Mouse (Mus musculus) intestine, postnatal 0 days (tissue): ENCODE data around the gene Pdia6. TPM values are rescaled to one million over a fixed set of nuclear protein-coding genes. Genes with fewer than 3 reads are reported as not detected.

Experiments
- ATAC-seq: fragments of 200-750 bp; cut with Nextera tagmentation; 2 replicates; pipeline ENCODE4 v1.8.0; 2017; ENCODE audit warnings: mild to moderate bottlenecking, moderate TSS enrichment, moderate library complexity
- H3K27ac ChIP-seq: fragments of 300-500 bp; sonication (generic); 2 replicates; pipeline ENCODE4 v1.5.1; 2014; ENCODE audit warnings: mild to moderate bottlenecking, low read depth, low read length, moderate library complexity
- H3K27me3 ChIP-seq: fragments of 300-500 bp; sonication (generic); replicated peaks from 2 replicates; pipeline ENCODE4 v1.6.1; 2014; ENCODE audit warnings: low read length, mixed read lengths; ENCODE audit not compliant: control insufficient read depth, insufficient read depth
- H3K36me3 ChIP-seq: fragments of 300-500 bp; sonication (generic); 2 replicates; pipeline ENCODE4 v1.6.1; 2014; ENCODE audit warnings: mild to moderate bottlenecking, moderate library complexity; ENCODE audit not compliant: control insufficient read depth, insufficient read depth
- H3K4me1 ChIP-seq: fragments of 300-500 bp; sonication (generic); replicated peaks from 2 replicates; pipeline ENCODE4 v1.6.1; 2014; ENCODE audit warnings: antibody characterized with exemption, low read length, mixed read lengths; ENCODE audit not compliant: control insufficient read depth, insufficient read depth
- H3K4me2 ChIP-seq: fragments of 300-500 bp; sonication (generic); replicated peaks from 2 replicates; pipeline ENCODE4 v1.6.1; 2014; ENCODE audit warnings: low read depth, mild to moderate bottlenecking, moderate library complexity
- H3K4me3 ChIP-seq: fragments of 300-500 bp; sonication (generic); 2 replicates; pipeline ENCODE4 v1.5.1; 2014; ENCODE audit warnings: low read depth, low read length
- H3K9ac ChIP-seq: fragments of 300-500 bp; sonication (generic); 2 replicates; pipeline ENCODE4 v1.6.1; 2014; ENCODE audit warnings: mild to moderate bottlenecking, low read depth, low read length
- H3K9me3 ChIP-seq: fragments of 300-500 bp; sonication (generic); 2 replicates; pipeline ENCODE4 v1.6.1; 2016; ENCODE audit warnings: mixed run types; ENCODE audit not compliant: control insufficient read depth
- CTCF ChIP-seq: sonication (generic); IDR thresholded peaks from 2 replicates; pipeline ENCODE4 v1.5.1; 2016; ENCODE audit warnings: low read depth, mild to moderate bottlenecking, control low read depth, antibody characterized with exemption, moderate library complexity
- WGBS: fragments of 180-500 bp; shearing (Covaris S2); extraction: QIAGEN DNeasy Blood & Tissue Kit; methylation state at CpG from one replicate; pipeline ENCODE4 v1.1.7; 2014; 5-methylcytosine and 5-hydroxymethylcytosine counted together
- polyA plus RNA-seq: library from polyadenylated mRNA; unstranded; fragments of >200 nt; fragmentation: Nextera tagmentation; extraction: Ambion mirVana; gene quantifications from 2 replicates; pipeline ENCODE4 v1.2.1, GENCODE M21; 2015

The Pdia6 gene
- polyA plus RNA-seq, 1 experiment from 2014 or later = 184 TPM

DNA sequence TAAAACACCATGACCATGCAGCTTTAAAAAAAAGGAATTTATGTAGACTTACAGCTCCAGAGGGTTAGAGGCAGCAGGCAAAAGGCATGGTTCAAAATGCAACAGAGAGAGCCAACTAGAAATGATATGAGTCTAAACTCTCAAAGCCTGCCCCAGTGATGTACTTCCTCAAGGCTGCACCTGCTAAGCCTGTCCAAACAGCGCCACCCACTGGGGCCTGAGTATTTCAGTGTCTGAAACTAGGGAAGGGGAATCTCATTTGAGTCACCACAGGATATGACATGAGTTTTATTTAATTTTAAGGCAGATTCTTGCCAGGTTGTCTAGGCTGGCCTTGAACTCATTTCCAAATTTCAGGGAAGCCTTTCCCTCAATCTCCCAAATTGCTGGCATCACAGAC, 4.9 kb downstream of the Pdia6 start:
- Histone ChIP-seq H3K4me2 (no peak overlapping the region), H3K27me3 (no peaks in the 10 kb centered on the region), H3K27ac (no peak overlapping the region), H3K4me1 (no peaks in the 10 kb centered on the region), H3K4me3 (no peak overlapping the region), H3K9ac (no peak overlapping the region), H3K9me3 (no peaks in the 10 kb centered on the region), H3K36me3 (peaks cover 46% of the 10 kb centered on the region)
- 57% methylated on average over 1 of the region's 1 CpGs for WGBS
- peak; percentile 69 for TF ChIP-seq CTCF
- ATAC-seq = no peak

DNA sequence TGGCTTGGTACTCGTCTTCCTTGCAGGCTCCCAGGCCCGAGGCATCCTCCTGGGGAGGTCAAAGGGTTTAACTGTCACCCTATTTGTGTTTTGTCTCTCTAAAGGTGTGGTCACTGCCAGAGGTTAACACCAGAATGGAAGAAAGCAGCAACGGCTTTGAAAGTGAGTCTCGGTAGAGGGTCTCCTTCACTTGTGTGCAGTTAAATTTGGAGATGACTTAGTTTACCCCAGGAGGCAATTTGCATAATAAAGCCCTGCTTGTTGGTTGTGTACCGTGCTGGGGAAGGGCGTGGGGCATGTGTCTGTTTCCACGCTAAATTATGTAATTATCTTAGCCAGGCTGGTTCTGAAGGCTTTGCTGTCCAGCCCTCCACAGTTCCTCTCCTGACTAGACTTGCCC, 7.5 kb downstream of the Pdia6 start:
- TF ChIP-seq CTCF = no peak
- Histone ChIP-seq H3K27ac (no peak overlapping the region), H3K36me3 (peaks cover 72% of the 10 kb centered on the region), H3K4me2 (no peak overlapping the region), H3K27me3 (no peaks in the 10 kb centered on the region), H3K9ac (no peak overlapping the region), H3K4me1 (no peaks in the 10 kb centered on the region), H3K4me3 (no peak overlapping the region), H3K9me3 (no peaks in the 10 kb centered on the region)
- ATAC-seq = no peak
- 81% methylated on average over 7 of the region's 7 CpGs for WGBS

DNA sequence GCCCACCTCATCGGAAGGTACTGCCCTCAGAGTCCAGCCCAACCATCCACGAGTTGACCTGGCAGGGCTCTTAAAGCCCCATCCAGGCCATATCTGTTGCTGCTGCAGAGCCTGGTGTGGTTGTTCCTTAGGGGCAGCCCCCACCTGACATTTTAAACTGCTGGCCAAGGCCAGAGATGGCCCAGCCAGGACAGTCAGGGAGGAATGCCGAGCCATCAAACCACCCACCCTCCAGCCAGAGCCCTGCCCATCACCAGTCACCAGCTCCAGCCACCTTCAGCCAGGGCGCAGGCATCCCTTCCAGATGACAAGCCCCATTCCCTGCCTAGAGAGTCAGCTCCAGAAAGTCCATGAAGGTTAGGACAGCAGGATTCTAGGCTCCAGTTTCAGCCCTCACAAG, 22.2 kb downstream of the Pdia6 start:
- 73% methylated on average over 4 of the region's 4 CpGs for WGBS
- Histone ChIP-seq H3K4me1 (no peaks in the 10 kb centered on the region), H3K4me3 (no peak overlapping the region), H3K27me3 (no peaks in the 10 kb centered on the region), H3K4me2 (no peak overlapping the region), H3K9ac (no peak overlapping the region), H3K27ac (no peak overlapping the region), H3K9me3 (no peaks in the 10 kb centered on the region), H3K36me3 (peaks cover 20% of the 10 kb centered on the region)
- no peak for ATAC-seq
- no peak for TF ChIP-seq CTCF

DNA sequence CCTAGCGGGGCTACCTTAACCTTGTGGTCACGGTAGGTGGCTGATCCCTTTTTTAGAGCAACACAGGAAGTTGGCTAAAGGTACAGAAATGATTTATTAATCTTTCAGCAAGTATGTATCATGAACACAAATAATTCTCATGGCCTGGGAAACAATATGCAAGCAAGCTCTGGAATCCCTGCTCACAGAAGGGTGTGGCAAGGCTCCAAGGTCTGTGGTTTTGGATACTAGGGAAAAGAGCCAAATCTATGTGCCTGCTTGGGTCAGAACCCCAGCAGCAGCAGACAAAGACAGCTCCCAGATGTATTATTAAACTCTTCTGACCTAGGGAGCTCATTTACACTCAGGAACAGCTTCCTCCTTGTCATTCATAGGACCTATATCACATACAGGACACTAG, 22.7 kb downstream of the Pdia6 start:
- no peak for TF ChIP-seq CTCF
- WGBS = 47% methylated on average over 2 of the region's 2 CpGs
- H3K36me3 ChIP-seq = peaks cover 14% of the 10 kb centered on the region
- H3K4me2 ChIP-seq = no peak overlapping the region
- H3K4me1 ChIP-seq = no peaks in the 10 kb centered on the region
- H3K9me3 ChIP-seq = no peaks in the 10 kb centered on the region
- H3K27me3 ChIP-seq = no peaks in the 10 kb centered on the region
- no peak overlapping the region for H3K9ac ChIP-seq
- no peak overlapping the region for H3K4me3 ChIP-seq
- ATAC-seq = no peak
- no peak overlapping the region for H3K27ac ChIP-seq

DNA sequence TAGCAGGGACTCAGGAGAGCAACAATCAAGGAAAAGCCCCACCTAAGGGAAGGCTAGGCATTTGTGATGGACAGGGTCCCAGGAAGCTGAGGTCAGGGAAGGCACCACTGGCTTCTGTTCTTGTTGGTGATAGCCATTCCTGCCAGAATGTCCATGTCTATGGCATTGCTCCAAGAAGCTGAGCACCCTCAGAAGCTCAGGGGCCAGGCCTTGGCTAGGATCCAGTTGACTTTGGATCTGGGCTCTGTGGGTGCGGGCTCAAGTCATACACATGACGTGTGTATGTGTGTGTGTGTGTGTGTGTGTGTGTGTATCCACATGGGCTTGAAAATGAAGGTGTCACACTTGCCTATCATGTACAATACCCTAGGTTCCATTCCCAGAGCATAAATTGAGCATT, 23.6 kb downstream of the Pdia6 start:
- Histone ChIP-seq H3K4me3 (no peak overlapping the region), H3K9ac (no peak overlapping the region), H3K4me2 (no peak overlapping the region), H3K27me3 (no peaks in the 10 kb centered on the region), H3K36me3 (peaks cover 7% of the 10 kb centered on the region), H3K4me1 (no peaks in the 10 kb centered on the region), H3K27ac (no peak overlapping the region), H3K9me3 (no peaks in the 10 kb centered on the region)
- 66% methylated on average over 2 of the region's 2 CpGs for WGBS
- no peak for ATAC-seq
- TF ChIP-seq CTCF = no peak

DNA sequence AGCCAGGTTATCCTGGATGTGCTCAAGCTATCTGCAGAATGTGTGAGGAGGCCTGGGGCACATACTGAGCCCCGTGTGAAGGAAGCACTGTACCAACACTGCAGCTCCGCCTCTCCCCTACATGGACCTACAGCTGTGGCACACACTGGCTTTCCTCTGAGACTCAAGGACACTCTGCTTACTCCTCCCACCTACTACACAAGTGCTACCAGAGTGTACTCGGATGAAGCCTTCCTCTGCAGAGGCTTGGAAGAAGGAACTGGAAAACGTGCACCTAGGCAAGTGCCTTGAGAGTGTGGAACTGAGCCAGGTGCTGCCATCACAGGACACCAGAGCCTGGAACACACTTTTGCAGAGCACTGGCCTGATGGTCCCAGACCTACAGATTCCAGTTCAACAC, 24.2 kb downstream of the Pdia6 start:
- TF ChIP-seq CTCF = no peak
- Histone ChIP-seq H3K36me3 (0 out of 2 replicates have a peak, but pooled peaks cover under 1% of the 10 kb centered on the region), H3K9me3 (no peaks in the 10 kb centered on the region), H3K9ac (no peak overlapping the region), H3K4me2 (no peak overlapping the region), H3K27ac (no peak overlapping the region), H3K4me3 (no peak overlapping the region), H3K27me3 (no peaks in the 10 kb centered on the region), H3K4me1 (no peaks in the 10 kb centered on the region)
- no peak for ATAC-seq
- WGBS = 44% methylated on average over 4 of the region's 4 CpGs

DNA sequence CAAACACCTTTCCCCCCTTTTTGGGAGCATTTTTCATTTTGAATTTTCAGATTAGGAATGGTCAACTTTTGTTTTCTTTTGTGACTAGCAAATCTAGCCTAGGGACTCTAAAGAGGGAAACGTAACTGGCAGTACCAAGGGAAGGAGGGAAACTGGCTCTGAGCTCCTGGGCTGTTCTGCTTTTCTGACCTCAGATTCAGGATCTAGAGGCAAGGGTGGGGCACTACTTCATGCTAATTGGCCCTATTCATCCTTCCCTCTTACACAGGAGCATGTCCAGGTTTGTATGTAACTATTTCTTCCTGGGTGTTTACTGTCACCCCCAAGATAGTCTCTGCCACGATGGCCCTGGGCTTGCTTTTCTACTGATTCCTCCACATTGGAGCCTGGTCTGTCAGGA, 30.6 kb downstream of the Pdia6 start:
- H3K36me3 ChIP-seq = no peaks in the 10 kb centered on the region
- no peak overlapping the region for H3K9ac ChIP-seq
- H3K4me2 ChIP-seq = no peak overlapping the region
- H3K4me3 ChIP-seq = no peak overlapping the region
- no peaks in the 10 kb centered on the region for H3K4me1 ChIP-seq
- H3K27ac ChIP-seq = no peak overlapping the region
- no peak for TF ChIP-seq CTCF
- no peaks in the 10 kb centered on the region for H3K9me3 ChIP-seq
- H3K27me3 ChIP-seq = no peaks in the 10 kb centered on the region
- ATAC-seq = no peak
- 65% methylated on average over 2 of the region's 2 CpGs for WGBS
